Mouse (Mus musculus): ENCODE results near the gene Kcnh5.

Kcnh5 gene

GRCm38 (mm10) chr12:75176691-75177645, at the start of gene Kcnh5:
TSS of gene Kcnh5 (minus strand) at chr12:75177332.
- no peak for DNase-seq

- no peak for DNase-seq
Observed at GRCm38 (mm10) chr12:75223966-75224365, 46.8 kb upstream of the Kcnh5 start.

GRCm38 (mm10) chr12:75189413-75189812, 12.3 kb upstream of the Kcnh5 start:
- no peak for DNase-seq

- DNase-seq, result no peak
Observed at GRCm38 (mm10) chr12:75182646-75183045, 5.5 kb upstream of the Kcnh5 start.

- DNase-seq, result no peak
Observed at GRCm38 (mm10) chr12:75179491-75179890, 2.4 kb upstream of the Kcnh5 start.

- no peak for DNase-seq
Observed at GRCm38 (mm10) chr12:75177646-75178030, 506 bp upstream of the Kcnh5 start.

GRCm38 (mm10) chr12:75175931-75176565, 1.1 kb downstream of the Kcnh5 start:
- DNase-seq, result no peak

- peak in 1 of 2 experiments; percentile 5 for DNase-seq
Observed at GRCm38 (mm10) chr12:75170970-75171369, 6.2 kb downstream of the Kcnh5 start.

GRCm38 (mm10) chr12:75153076-75153568, 24.0 kb downstream of the Kcnh5 start:
- DNase-seq, result no peak

- DNase-seq, result peak in 1 of 2 experiments; percentile 1
Observed at GRCm38 (mm10) chr12:75139792-75140191, 37.3 kb downstream of the Kcnh5 start.

- no peak for DNase-seq
Observed at GRCm38 (mm10) chr12:75091921-75092320, 85.2 kb downstream of the Kcnh5 start.

GRCm38 (mm10) chr12:75090957-75091356, 86.2 kb downstream of the Kcnh5 start:
- DNase-seq, result no peak

GRCm38 (mm10) chr12:75077175-75077574, 100.0 kb downstream of the Kcnh5 start:
- peak in 1 of 2 experiments; percentile 3 for DNase-seq

GRCm38 (mm10) chr12:75071043-75071442, 106.1 kb downstream of the Kcnh5 start:
- no peak for DNase-seq

GRCm38 (mm10) chr12:75062571-75062970, 114.6 kb downstream of the Kcnh5 start:
- DNase-seq, result no peak

GRCm38 (mm10) chr12:75061731-75062130, 115.4 kb downstream of the Kcnh5 start:
- no peak for DNase-seq

- no peak for DNase-seq
Observed at GRCm38 (mm10) chr12:75053731-75054130, 123.4 kb downstream of the Kcnh5 start.

GRCm38 (mm10) chr12:75036694-75037093, 140.4 kb downstream of the Kcnh5 start:
- no peak for DNase-seq

GRCm38 (mm10) chr12:75031970-75032864, 144.9 kb downstream of the Kcnh5 start:
- DNase-seq, result no peak

GRCm38 (mm10) chr12:74971187-74971586, 205.9 kb downstream of the Kcnh5 start:
- no peak for DNase-seq

GRCm38 (mm10) chr12:74969420-74969819, 207.7 kb downstream of the Kcnh5 start:
- no peak for DNase-seq

- DNase-seq, result no peak
Observed at GRCm38 (mm10) chr12:74966266-74966665, 210.9 kb downstream of the Kcnh5 start.

- no peak for DNase-seq
Observed at GRCm38 (mm10) chr12:74952661-74953060, 224.5 kb downstream of the Kcnh5 start.

Data from kidney, adult 8-10 months (tissue).